Mouse (Mus musculus): Measurements from ENCODE around the gene Ctsq. TPM values are rescaled to one million over a fixed set of nuclear protein-coding genes. Genes with fewer than 3 reads are reported as not detected.
"Not testable (repeated sequence)": the region's sequence is repeated elsewhere in the genome, so short reads cannot be mapped to it uniquely, and the experiment has no call there.

Ctsq gene
- polyA plus RNA-seq (2015; fragmentation: Nextera tagmentation; extraction: Ambion mirVana) = not detected in 2 replicates

DNA sequence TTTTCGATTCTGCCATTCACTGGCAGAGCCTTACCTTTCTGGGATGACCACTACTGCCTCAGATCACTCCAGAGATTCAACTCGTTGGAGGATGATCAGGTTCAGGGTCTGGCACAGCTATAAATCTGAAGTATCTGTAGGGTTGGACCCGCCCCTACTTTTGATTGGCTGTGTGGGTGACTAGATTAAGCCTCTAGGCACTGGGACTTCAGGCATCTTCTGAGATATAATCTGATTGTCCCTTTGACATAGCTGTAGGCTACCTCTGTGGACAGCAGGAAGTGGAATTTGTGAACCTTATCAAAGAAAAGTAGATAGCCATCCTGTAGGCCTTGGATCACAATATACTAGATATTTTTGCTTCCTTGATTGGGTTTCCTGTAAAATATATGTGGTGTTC lies at the start of gene Ctsq:
Ctsq (minus strand) TSS at position 101 of the 400 bp plus-strand sequence.
- Histone ChIP-seq H3K9ac (no peak within 1 kb of the TSS), H3K4me1 (no peaks in the 10 kb centered on the region), H3K9me3 (replicated peaks) (peaks cover 29% of the 10 kb centered on the region), H3K27ac (no peak within 1 kb of the TSS), H3K27me3 (no peaks in the 10 kb centered on the region), H3K36me3 (ENCODE audit: poor library complexity, severe bottlenecking) (no peaks in the 10 kb centered on the region), H3K4me3 (no peak within 1 kb of the TSS), H3K4me2 (no peak within 1 kb of the TSS)
- ATAC-seq = no peak
- WGBS = 58% methylated on average over 3 of the region's 3 CpGs

DNA sequence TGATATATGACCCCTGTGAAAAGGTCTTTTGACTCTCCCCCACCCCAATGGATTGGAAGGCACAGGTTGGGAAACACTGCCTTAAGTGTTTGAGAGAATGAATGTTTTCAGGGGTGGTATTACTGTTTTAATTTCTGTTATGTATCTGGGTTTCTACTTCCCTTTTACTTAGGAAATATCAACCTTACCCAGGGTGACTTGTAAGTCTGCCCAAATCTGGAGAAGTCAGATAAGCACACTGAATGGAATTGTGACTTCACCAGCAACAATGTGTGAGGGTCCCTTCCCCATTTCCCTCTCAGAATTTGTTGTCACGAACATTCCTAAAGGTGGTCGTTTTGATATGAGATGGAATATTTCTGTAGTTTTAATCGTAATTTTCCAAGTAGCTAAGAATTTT lies 17.6 kb downstream of the Ctsq start:
- no peak for ATAC-seq
- Histone ChIP-seq H3K9me3 (replicated peaks) (peaks cover 36% of the 10 kb centered on the region), H3K4me3 (no peak overlapping the region), H3K27me3 (no peaks in the 10 kb centered on the region), H3K4me1 (no peaks in the 10 kb centered on the region), H3K36me3 (ENCODE audit: poor library complexity, severe bottlenecking) (no peaks in the 10 kb centered on the region), H3K27ac (no peak overlapping the region), H3K4me2 (no peak overlapping the region), H3K9ac (no peak overlapping the region)
- 86% methylated on average over 3 of the region's 3 CpGs for WGBS

DNA sequence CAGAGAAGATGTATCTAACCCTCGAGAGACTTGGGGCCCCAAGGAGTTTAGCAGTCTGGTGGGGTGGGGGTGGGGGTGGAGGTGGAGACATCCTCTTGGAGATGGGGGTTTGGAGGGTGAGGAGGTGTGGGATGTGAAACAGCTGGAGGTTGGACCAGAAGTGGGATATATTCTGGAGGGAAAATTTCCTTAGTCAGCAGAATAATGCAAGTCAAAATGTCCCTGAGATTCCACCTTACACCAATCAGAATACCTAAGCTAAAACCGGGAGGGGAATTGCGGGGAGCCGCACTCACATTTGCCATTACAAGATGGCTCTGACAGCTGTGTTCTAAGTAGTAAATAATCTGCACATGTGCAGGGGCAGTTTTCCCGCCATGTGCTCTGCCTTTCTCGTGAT lies 18.6 kb downstream of the Ctsq start:
- Histone ChIP-seq H3K9me3 (replicated peaks) (peaks cover 29% of the 10 kb centered on the region), H3K9ac (no peak overlapping the region), H3K4me3 (no peak overlapping the region), H3K27me3 (no peaks in the 10 kb centered on the region), H3K27ac (no peak overlapping the region), H3K4me2 (no peak overlapping the region), H3K36me3 (ENCODE audit: poor library complexity, severe bottlenecking) (no peaks in the 10 kb centered on the region), H3K4me1 (no peaks in the 10 kb centered on the region)
- no peak for ATAC-seq
- WGBS = 77% methylated on average over 6 of the region's 6 CpGs

DNA sequence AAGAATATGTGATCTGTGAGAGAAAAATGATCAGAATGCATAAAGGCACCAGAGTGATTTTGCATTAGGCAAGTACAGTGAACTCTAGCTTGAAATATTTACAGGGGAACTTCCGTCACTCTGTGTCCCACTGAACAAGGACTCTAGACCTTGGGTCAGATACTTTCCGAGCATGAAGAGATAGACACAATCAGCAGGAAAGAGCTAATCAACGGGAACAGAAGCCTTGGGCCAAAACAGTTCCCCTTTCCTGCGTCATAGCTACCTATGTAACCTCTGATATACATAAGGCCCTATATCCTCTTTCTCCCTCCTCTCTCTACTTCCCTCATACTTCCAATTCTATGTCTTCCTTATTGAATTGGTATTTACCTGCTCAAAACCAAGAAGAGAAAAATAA lies 30.3 kb downstream of the Ctsq start:
- no peaks in the 10 kb centered on the region for H3K27me3 ChIP-seq
- H3K4me3 ChIP-seq = no peak overlapping the region
- H3K9ac ChIP-seq = no peak overlapping the region
- H3K36me3 ChIP-seq (ENCODE audit: poor library complexity, severe bottlenecking) = no peaks in the 10 kb centered on the region
- peaks cover 25% of the 10 kb centered on the region for H3K9me3 ChIP-seq (replicated peaks)
- no peak for ATAC-seq
- H3K4me1 ChIP-seq = no peaks in the 10 kb centered on the region
- H3K27ac ChIP-seq = no peak overlapping the region
- 84% methylated on average over 4 of the region's 4 CpGs for WGBS
- no peak overlapping the region for H3K4me2 ChIP-seq

DNA sequence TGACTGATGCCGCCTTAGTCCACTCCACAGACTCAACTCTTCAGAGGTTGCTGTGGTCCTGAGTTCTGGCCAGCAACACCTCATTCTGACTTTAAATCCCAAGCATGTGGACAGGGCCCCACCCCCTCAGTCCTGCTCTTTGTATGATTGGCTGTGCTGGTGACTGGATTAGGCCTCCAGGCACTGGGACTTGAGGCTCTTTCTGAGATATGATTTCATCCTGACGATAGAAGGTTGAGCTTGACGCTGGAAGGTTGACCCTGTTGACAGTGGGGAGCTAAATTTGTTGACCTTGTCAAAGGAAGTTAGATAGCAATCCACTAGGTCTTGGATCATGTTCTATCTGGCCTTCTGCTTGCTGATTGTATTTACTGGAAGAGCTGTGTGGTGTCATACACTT lies 34.6 kb downstream of the Ctsq start, which contains the start of gene Ctsj:
Ctsj (minus strand) TSS at position 101 of the 400 bp plus-strand sequence.
- H3K27me3 ChIP-seq = no peaks in the 10 kb centered on the region
- no peak within 1 kb of the TSS for H3K27ac ChIP-seq
- no peaks in the 10 kb centered on the region for H3K36me3 ChIP-seq (ENCODE audit: poor library complexity, severe bottlenecking)
- WGBS = 73% methylated on average over 3 of the region's 3 CpGs
- H3K4me1 ChIP-seq = no peaks in the 10 kb centered on the region
- H3K4me3 ChIP-seq = no peak within 1 kb of the TSS
- H3K9ac ChIP-seq = no peak within 1 kb of the TSS
- no peak within 1 kb of the TSS for H3K4me2 ChIP-seq
- peaks cover 32% of the 10 kb centered on the region for H3K9me3 ChIP-seq (replicated peaks)
- ATAC-seq = no peak

DNA sequence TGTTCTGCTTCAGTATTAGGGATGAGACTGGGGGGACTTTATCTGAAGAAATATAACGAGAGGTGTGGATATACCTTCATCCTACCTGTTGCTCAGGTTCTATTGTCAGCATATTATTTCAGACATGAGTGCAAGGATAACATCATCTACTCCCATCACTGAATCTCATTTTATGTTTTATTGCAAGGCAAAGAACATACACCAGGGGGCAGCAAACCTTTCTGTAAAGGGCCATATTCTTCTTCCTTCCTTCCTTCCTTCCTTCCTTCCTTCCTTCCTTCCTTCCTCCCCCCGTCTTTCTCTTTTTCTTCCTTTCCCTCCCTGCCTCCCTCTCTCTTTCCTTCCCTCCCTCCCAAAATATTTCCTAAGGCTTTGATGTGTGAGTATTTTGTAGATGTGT lies 42.8 kb downstream of the Ctsq start:
- WGBS = 57% methylated on average over 2 of the region's 2 CpGs
- Histone ChIP-seq H3K4me2 (no peak overlapping the region), H3K36me3 (ENCODE audit: poor library complexity, severe bottlenecking) (no peaks in the 10 kb centered on the region), H3K4me1 (no peaks in the 10 kb centered on the region), H3K9me3 (replicated peaks) (peaks cover 37% of the 10 kb centered on the region), H3K27ac (no peak overlapping the region), H3K4me3 (no peak overlapping the region), H3K9ac (no peak overlapping the region), H3K27me3 (no peaks in the 10 kb centered on the region)
- ATAC-seq = no peak

DNA sequence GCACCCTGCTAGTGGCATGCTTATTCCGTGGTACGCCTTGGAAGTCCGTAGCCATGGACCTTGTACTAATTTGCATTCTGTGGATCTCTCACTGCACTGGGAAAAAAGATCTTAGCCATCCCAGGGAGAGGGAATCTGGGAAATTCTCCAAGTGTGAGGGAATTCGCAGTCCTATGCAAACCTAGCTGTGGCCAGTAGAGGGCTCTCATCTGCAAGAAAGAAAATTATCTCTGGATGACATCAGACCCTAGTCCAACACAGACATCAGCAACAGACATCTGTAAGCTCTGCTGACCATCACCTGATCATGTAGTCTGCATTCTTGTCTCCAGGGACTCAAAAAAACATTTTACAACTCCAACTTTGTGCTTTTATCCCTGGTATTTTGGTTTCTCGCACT lies 53.5 kb downstream of the Ctsq start:
- not testable (repeated sequence) for H3K9ac ChIP-seq; ATAC-seq; H3K4me3 ChIP-seq; H3K9me3 ChIP-seq (replicated peaks); H3K27me3 ChIP-seq; H3K4me2 ChIP-seq; H3K4me1 ChIP-seq; H3K36me3 ChIP-seq (ENCODE audit: poor library complexity, severe bottlenecking); H3K27ac ChIP-seq
- WGBS = 79% methylated on average over 5 of the region's 5 CpGs

Other genes starting within 250 kb of the Ctsq start
- gene Ctsll3, start 237.8 kb downstream of the Ctsq start, polyA plus RNA-seq (2015; fragmentation: Nextera tagmentation; extraction: Ambion mirVana) = not detected in 2 replicates
- not detected in 2 replicates for gene 4930486L24Rik, start 176.2 kb downstream of the Ctsq start, polyA plus RNA-seq (2015; fragmentation: Nextera tagmentation; extraction: Ambion mirVana)
- 0.13 TPM in 1 of 2 replicates, not detected in the other for gene Gm49392, start 143.7 kb downstream of the Ctsq start, polyA plus RNA-seq (2015; fragmentation: Nextera tagmentation; extraction: Ambion mirVana)
- 1.0 and 2.0 TPM in 2 replicates for gene Ctla2b, start 143.2 kb downstream of the Ctsq start, polyA plus RNA-seq (2015; fragmentation: Nextera tagmentation; extraction: Ambion mirVana)
- gene Tpbpb, start 135.8 kb downstream of the Ctsq start, polyA plus RNA-seq (2015; fragmentation: Nextera tagmentation; extraction: Ambion mirVana) = not detected in 2 replicates
- not detected in 2 replicates for gene Gm49393, start 105.0 kb downstream of the Ctsq start, polyA plus RNA-seq (2015; fragmentation: Nextera tagmentation; extraction: Ambion mirVana)
- gene Gm49391, start 104.1 kb downstream of the Ctsq start, polyA plus RNA-seq (2015; fragmentation: Nextera tagmentation; extraction: Ambion mirVana) = not detected in 2 replicates
- 12.4 and 12.5 TPM in 2 replicates for gene Ctla2a, start 104.0 kb downstream of the Ctsq start, polyA plus RNA-seq (2015; fragmentation: Nextera tagmentation; extraction: Ambion mirVana)
- not detected in 2 replicates for gene Tpbpa, start 98.6 kb downstream of the Ctsq start, polyA plus RNA-seq (2015; fragmentation: Nextera tagmentation; extraction: Ambion mirVana)
- not detected in 2 replicates for gene Ctsj, start 34.7 kb downstream of the Ctsq start, polyA plus RNA-seq (2015; fragmentation: Nextera tagmentation; extraction: Ambion mirVana)
- gene Ctsr, start 123.6 kb upstream of the Ctsq start, polyA plus RNA-seq (2015; fragmentation: Nextera tagmentation; extraction: Ambion mirVana) = not detected in 2 replicates
- gene Cts6, start 162.8 kb upstream of the Ctsq start, polyA plus RNA-seq (2015; fragmentation: Nextera tagmentation; extraction: Ambion mirVana) = not detected in 2 replicates
- gene Cts8, start 214.7 kb upstream of the Ctsq start, polyA plus RNA-seq (2015; fragmentation: Nextera tagmentation; extraction: Ambion mirVana) = not detected in 2 replicates
- gene Gm49398, start 248.2 kb upstream of the Ctsq start, polyA plus RNA-seq (2015; fragmentation: Nextera tagmentation; extraction: Ambion mirVana) = not detected in 2 replicates

Data from forebrain, embryonic 13.5 days (tissue).